Mouse (Mus musculus): ENCODE data around the gene Enpep. TPM values are rescaled to one million over a fixed set of nuclear protein-coding genes. Genes with fewer than 3 reads are reported as not detected.

Gene Enpep
- 3.3 and 3.8 TPM in 2 replicates for polyA plus RNA-seq (2011; ENCODE audit: insufficient read length, low read depth, missing spikeins)

DNA sequence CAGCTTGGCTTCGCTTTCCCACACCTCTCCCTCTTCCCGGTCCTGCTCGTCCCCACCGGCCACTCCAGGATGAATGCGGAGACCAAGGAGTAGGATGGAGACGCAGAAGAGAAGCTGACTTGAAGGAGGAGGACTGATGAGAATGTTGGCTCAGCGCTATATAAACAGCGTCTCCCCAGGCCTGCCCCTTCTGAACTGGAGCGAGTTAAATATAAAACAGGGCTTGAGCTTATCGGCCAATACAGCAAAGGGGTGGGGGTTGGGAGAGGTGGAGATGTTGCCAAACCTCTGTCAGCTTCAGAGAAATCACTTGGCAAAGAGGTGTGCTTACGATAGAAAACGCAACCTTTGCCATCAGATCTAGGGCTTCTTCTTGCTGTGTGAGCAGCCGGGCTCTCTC, at the start of gene Enpep:
Gene Enpep (minus strand): TSS at position 135 of the 400 bp plus-strand sequence.
- Histone ChIP-seq H3K27ac (ENCODE audit: insufficient read depth, low read length) (no peak within 1 kb of the TSS), H3K4me1 (ENCODE audit: control insufficient read depth, insufficient read depth, low read length) (no peaks in the 10 kb centered on the region; the same call in 1 of the 2 replicates), H3K4me3 (ENCODE audit: insufficient read depth, low read length) (peak within 1 kb of the TSS; percentile 6; the same call in 1 of the 2 replicates)
- no peak for TF ChIP-seq CTCF (IDR thresholded peaks at IDR 0.05; ENCODE audit: borderline replicate concordance, insufficient read depth, low read length)
- TF ChIP-seq POLR2A (IDR thresholded peaks at IDR 0.05; ENCODE audit: low read depth, low read length), result no peak

DNA sequence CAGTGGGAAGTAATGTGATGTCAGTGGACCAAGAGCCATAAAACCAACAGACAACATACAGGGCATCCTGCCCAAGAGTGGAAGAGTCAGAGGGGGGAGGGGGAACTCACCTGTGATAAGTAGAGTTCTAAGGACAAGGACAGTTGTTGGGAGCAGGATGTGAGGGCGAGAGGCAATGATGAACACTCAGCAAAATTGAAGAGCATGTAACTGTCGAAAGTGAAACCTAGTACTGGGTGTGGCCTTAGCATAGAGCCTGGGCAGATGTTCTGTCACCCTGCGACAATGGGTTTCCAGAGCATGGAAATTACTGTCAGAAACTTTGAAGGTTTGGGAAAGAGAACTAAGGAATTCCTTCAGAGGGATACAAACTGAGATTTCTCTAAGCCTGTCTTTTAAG, 46.6 kb upstream of the Enpep start:
- Histone ChIP-seq H3K4me3 (ENCODE audit: insufficient read depth, low read length) (no peak overlapping the region), H3K27ac (ENCODE audit: insufficient read depth, low read length) (no peak overlapping the region), H3K4me1 (ENCODE audit: control insufficient read depth, insufficient read depth, low read length) (no peaks in the 10 kb centered on the region)
- no peak for TF ChIP-seq CTCF (IDR thresholded peaks at IDR 0.05; ENCODE audit: borderline replicate concordance, insufficient read depth, low read length)
- no peak for TF ChIP-seq POLR2A (IDR thresholded peaks at IDR 0.05; ENCODE audit: low read depth, low read length)

DNA sequence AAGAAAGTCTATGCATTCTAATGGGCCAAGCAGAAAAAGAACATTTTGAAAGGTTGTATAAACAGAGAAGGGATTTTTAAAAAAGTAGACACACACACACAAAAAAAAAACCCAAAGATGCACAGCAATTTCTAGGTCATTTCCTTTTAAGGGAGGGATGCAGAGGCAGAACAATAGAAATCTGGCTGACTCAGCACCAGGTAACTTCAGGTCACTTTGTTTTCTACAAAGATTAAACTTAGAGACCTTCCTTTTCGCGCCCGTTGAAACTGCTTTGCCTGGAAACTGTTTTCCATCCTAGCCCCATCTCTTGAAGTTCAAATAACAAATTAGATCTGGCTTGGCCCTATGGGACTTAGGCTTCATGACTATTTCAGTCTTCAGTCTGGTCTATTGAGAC, 42.6 kb upstream of the Enpep start:
- Histone ChIP-seq H3K4me1 (ENCODE audit: control insufficient read depth, insufficient read depth, low read length) (no peaks in the 10 kb centered on the region), H3K27ac (ENCODE audit: insufficient read depth, low read length) (no peak overlapping the region), H3K4me3 (ENCODE audit: insufficient read depth, low read length) (no peak overlapping the region)
- TF ChIP-seq POLR2A (IDR thresholded peaks at IDR 0.05; ENCODE audit: low read depth, low read length) (no peak), CTCF (IDR thresholded peaks at IDR 0.05; ENCODE audit: borderline replicate concordance, insufficient read depth, low read length) (no peak)

DNA sequence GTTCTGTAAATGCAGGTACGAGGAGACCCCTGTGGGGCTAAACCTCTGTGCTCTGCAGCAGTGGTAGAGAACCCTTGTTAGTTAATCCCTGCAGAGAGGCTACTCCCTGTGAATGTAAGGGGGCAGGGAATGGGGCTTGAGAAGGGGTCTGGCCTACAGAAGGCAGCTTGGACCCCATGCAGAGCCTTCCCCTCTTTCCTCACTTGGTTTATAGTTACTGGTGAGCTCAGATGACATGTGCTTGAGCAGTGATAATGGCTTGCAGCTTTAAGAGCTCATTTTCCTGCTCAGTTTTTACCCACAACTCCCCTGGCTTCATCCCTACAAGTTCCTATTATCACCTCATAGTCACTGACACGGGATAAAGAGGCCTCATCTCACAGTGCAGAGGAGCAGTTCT, 40.6 kb upstream of the Enpep start:
- TF ChIP-seq CTCF (IDR thresholded peaks at IDR 0.05; ENCODE audit: borderline replicate concordance, insufficient read depth, low read length) (no peak), POLR2A (IDR thresholded peaks at IDR 0.05; ENCODE audit: low read depth, low read length) (no peak)
- Histone ChIP-seq H3K4me3 (ENCODE audit: insufficient read depth, low read length) (no peak overlapping the region), H3K4me1 (ENCODE audit: control insufficient read depth, insufficient read depth, low read length) (no peaks in the 10 kb centered on the region), H3K27ac (ENCODE audit: insufficient read depth, low read length) (no peak overlapping the region)

DNA sequence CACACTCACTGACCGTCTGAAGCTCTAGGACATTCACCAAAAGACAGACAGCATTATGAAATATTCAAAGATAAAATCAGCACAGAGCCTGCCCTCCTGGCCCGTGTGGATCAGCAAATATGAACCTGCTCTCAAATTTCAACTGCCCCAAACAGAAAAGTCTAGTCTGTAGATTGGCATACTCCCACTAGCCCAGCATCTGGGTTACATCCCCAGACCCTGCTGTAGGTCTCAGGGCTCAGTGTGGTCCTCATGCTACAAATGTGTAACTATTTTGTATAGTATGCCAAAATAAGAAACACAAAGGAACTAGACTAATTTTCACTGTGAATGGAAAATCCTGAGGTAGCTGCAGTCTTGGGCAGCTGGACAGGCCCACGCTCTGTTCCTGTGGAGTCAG, 37.0 kb upstream of the Enpep start:
- no peak overlapping the region for H3K4me3 ChIP-seq (ENCODE audit: insufficient read depth, low read length)
- no peak overlapping the region for H3K27ac ChIP-seq (ENCODE audit: insufficient read depth, low read length)
- no peak for TF ChIP-seq CTCF (IDR thresholded peaks at IDR 0.05; ENCODE audit: borderline replicate concordance, insufficient read depth, low read length)
- TF ChIP-seq POLR2A (IDR thresholded peaks at IDR 0.05; ENCODE audit: low read depth, low read length), result no peak
- H3K4me1 ChIP-seq (ENCODE audit: control insufficient read depth, insufficient read depth, low read length), result no peaks in the 10 kb centered on the region

DNA sequence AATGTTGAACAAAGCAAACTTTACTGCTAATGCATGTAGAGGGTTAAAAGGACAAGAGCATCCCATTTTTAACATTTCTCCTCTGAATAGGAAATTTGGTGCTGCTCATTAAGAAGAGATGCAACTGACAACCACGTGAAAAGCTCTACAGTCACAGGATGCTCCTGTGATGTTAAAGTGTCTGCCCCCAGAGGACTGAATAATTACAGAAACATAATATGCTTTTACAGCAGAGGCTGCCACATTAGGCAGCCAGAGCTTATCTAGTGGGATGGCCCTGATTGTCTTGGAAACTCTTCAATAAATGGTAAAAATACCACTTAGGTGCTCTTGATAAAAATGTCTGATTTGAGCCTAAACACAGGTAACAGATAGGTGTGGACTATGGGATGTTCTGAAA, 33.4 kb upstream of the Enpep start:
- TF ChIP-seq POLR2A (IDR thresholded peaks at IDR 0.05; ENCODE audit: low read depth, low read length), result no peak
- no peaks in the 10 kb centered on the region for H3K4me1 ChIP-seq (ENCODE audit: control insufficient read depth, insufficient read depth, low read length)
- H3K4me3 ChIP-seq (ENCODE audit: insufficient read depth, low read length), result no peak overlapping the region
- H3K27ac ChIP-seq (ENCODE audit: insufficient read depth, low read length), result no peak overlapping the region

DNA sequence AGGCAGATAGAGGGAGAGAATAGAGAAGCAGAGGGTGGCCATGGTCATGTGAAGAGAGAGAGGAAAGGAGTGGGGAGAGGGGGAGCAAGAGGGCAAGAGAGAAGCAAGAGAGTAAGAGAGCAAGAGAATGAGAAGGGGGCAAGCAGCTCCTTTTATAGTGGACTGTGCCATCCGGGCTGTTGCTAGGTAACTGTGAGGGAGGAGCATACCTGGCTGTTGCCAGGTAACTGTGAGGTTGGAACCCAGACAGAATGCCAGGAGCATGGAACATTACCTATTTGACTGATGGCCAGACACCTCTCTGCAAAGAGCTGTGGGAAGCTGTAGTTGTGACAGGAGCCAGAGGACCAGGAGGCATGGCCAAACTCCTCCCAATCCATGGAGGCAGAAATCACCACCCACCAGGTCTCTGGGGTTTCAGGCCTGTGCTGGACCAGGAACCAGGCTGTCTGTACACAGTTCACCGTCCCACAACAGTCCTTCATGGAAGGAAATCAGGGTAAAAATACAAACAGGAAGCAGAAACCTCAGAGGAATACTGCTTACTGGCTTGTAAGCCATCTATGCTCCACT, 32.4 kb upstream of the Enpep start:
- TF ChIP-seq POLR2A (IDR thresholded peaks at IDR 0.05; ENCODE audit: low read depth, low read length), result no peak
- no peak for TF ChIP-seq CTCF (IDR thresholded peaks at IDR 0.05; ENCODE audit: borderline replicate concordance, insufficient read depth, low read length)
- no peak overlapping the region for H3K27ac ChIP-seq (ENCODE audit: insufficient read depth, low read length)
- H3K4me1 ChIP-seq (ENCODE audit: control insufficient read depth, insufficient read depth, low read length), result no peaks in the 10 kb centered on the region
- H3K4me3 ChIP-seq (ENCODE audit: insufficient read depth, low read length), result no peak overlapping the region

DNA sequence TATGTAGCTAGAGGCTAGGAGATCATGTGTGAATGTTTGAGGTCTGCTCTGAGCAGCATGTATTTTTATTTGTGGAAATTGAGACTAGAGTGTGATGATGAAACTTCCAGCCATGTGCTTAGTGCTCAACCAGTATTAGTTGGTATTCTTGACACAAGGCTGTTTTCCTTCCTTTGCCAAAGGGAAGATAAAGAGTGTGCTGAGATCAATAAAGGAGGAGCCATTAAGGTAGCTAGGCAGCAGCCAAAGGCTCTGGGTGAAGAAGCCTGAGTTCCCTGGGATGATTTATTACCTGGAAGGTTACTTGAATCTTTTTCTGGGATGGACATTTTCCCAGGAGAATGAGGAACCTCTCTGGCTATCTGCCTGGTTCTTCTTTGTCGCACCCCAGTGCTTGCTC, 30.9 kb upstream of the Enpep start:
- no peak overlapping the region for H3K4me3 ChIP-seq (ENCODE audit: insufficient read depth, low read length)
- no peak for TF ChIP-seq POLR2A (IDR thresholded peaks at IDR 0.05; ENCODE audit: low read depth, low read length)
- TF ChIP-seq CTCF (IDR thresholded peaks at IDR 0.05; ENCODE audit: borderline replicate concordance, insufficient read depth, low read length), result no peak

DNA sequence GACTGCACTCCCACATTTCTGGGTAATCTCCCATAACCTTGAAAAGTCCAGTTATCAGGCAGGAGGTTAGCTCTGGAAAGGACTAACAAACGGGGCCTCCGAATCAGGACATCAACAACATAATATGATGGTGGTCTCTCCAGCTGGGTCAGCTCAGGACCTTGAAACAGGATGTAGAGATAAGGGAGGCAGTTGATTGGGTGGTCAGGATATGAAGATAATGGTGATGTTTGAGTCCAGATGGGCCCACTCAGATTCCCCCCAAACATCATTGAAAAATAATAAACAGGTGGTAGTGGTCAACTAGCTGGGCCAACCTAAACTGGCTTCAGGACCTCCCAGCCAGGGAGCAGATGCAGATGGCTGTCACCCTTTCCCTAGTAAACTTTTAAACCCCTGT, 25.6 kb upstream of the Enpep start:
- TF ChIP-seq POLR2A (IDR thresholded peaks at IDR 0.05; ENCODE audit: low read depth, low read length), result no peak
- TF ChIP-seq CTCF (IDR thresholded peaks at IDR 0.05; ENCODE audit: borderline replicate concordance, insufficient read depth, low read length), result no peak
- no peaks in the 10 kb centered on the region for H3K4me1 ChIP-seq (ENCODE audit: control insufficient read depth, insufficient read depth, low read length)
- H3K27ac ChIP-seq (ENCODE audit: insufficient read depth, low read length), result no peak overlapping the region
- no peak overlapping the region for H3K4me3 ChIP-seq (ENCODE audit: insufficient read depth, low read length)

More for the DNA sequence above, 30.9 kb upstream of the Enpep start:
- Histone ChIP-seq H3K27ac (ENCODE audit: insufficient read depth, low read length) (no peak overlapping the region), H3K4me1 (ENCODE audit: control insufficient read depth, insufficient read depth, low read length) (no peaks in the 10 kb centered on the region)

DNA sequence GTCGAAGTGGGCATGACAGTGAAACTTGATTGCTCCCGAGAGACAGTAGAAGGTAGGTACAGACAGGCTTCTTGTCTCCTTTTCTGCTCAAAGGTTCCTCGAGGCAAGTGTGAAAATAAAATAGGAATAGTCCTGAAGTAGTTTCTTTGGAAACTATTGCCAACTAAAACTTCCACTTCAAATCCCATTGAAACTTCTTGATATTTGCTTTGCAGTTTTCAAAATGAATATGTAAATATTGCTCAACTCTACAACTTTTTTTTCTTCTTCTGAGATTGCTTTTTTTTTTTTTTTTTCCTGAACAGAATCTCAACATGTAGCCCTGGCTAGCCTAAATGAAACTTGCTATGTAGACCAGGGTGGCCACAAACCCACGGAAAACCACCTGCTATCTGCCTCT, 21.4 kb upstream of the Enpep start:
- no peak overlapping the region for H3K4me3 ChIP-seq (ENCODE audit: insufficient read depth, low read length)
- TF ChIP-seq CTCF (IDR thresholded peaks at IDR 0.05; ENCODE audit: borderline replicate concordance, insufficient read depth, low read length) (no peak), POLR2A (IDR thresholded peaks at IDR 0.05; ENCODE audit: low read depth, low read length) (no peak)

More for the DNA sequence above, 21.4 kb upstream of the Enpep start:
- Histone ChIP-seq H3K4me1 (ENCODE audit: control insufficient read depth, insufficient read depth, low read length) (no peaks in the 10 kb centered on the region), H3K27ac (ENCODE audit: insufficient read depth, low read length) (no peak overlapping the region)
